Mouse (Mus musculus) spleen, postnatal 36 days (tissue): ENCODE data around the gene Slc1a3.

Experiments used
- DNase-seq, 2 experiments: peaks; one replicate each; pipeline ENCODE4 v3.0.0; 2022; ENCODE audit warnings: low spot score in 2 of 2, mixed read lengths in 1 of 2

Gene Slc1a3

GRCm38 (mm10) chr15:8605538-8606188 is 104.9 kb downstream of the Slc1a3 start:
- DNase-seq = no peak

GRCm38 (mm10) chr15:8602362-8602761 is 108.2 kb downstream of the Slc1a3 start:
- no peak for DNase-seq

GRCm38 (mm10) chr15:8601312-8602146 is 109.0 kb downstream of the Slc1a3 start:
- no peak for DNase-seq

GRCm38 (mm10) chr15:8596375-8596900 is 114.1 kb downstream of the Slc1a3 start:
- DNase-seq = no peak

GRCm38 (mm10) chr15:8595226-8595625 is 115.3 kb downstream of the Slc1a3 start:
- no peak for DNase-seq

GRCm38 (mm10) chr15:8589503-8590116 is 121.0 kb downstream of the Slc1a3 start:
- DNase-seq = peak; percentile 40 to 66

GRCm38 (mm10) chr15:8588065-8588464 is 122.5 kb downstream of the Slc1a3 start:
- DNase-seq = no peak

GRCm38 (mm10) chr15:8586822-8587281 is 123.7 kb downstream of the Slc1a3 start:
- no peak for DNase-seq
